Mouse (Mus musculus): ENCODE measurements around the gene Sfmbt2.
"Not testable (repeated sequence)": the region's sequence is repeated elsewhere in the genome, so short reads cannot be mapped to it uniquely, and the experiment has no call there.

Gene Sfmbt2

GRCm38 (mm10) chr2:10370176-10370575 lies at the start of gene Sfmbt2:
Gene Sfmbt2, plus strand, starts transcription at chr2:10370510.
- DNase-seq (ENCODE audit: low spot score), result no peak

- DNase-seq (ENCODE audit: low spot score), result no peak
These were observed 49.2 kb upstream of the Sfmbt2 start for GRCm38 (mm10) chr2:10321093-10321492.

- no peak for DNase-seq (ENCODE audit: low spot score)
These were observed 47.1 kb upstream of the Sfmbt2 start for GRCm38 (mm10) chr2:10323173-10323572.

- DNase-seq (ENCODE audit: low spot score), result no peak
These were observed 45.3 kb upstream of the Sfmbt2 start for GRCm38 (mm10) chr2:10324980-10325379.

- no peak for DNase-seq (ENCODE audit: low spot score)
These were observed 40.1 kb upstream of the Sfmbt2 start for GRCm38 (mm10) chr2:10330216-10330615.

- no peak for DNase-seq (ENCODE audit: low spot score)
These were observed 36.0 kb upstream of the Sfmbt2 start for GRCm38 (mm10) chr2:10334299-10334698.

GRCm38 (mm10) chr2:10335037-10335608 lies 35.2 kb upstream of the Sfmbt2 start:
- DNase-seq (ENCODE audit: low spot score), result no peak

- DNase-seq (ENCODE audit: low spot score), result no peak
These were observed 30.3 kb upstream of the Sfmbt2 start for GRCm38 (mm10) chr2:10340022-10340421.

- DNase-seq (ENCODE audit: low spot score), result peak; percentile 16
These were observed 26.8 kb upstream of the Sfmbt2 start for GRCm38 (mm10) chr2:10343523-10343922.

GRCm38 (mm10) chr2:10344073-10344472 lies 26.2 kb upstream of the Sfmbt2 start:
- DNase-seq (ENCODE audit: low spot score), result not testable (repeated sequence)

GRCm38 (mm10) chr2:10347193-10347592 lies 23.1 kb upstream of the Sfmbt2 start:
- DNase-seq (ENCODE audit: low spot score), result no peak

GRCm38 (mm10) chr2:10348036-10348435 lies 22.3 kb upstream of the Sfmbt2 start:
- no peak for DNase-seq (ENCODE audit: low spot score)

- DNase-seq (ENCODE audit: low spot score), result no peak
These were observed 20.0 kb upstream of the Sfmbt2 start for GRCm38 (mm10) chr2:10350266-10350810.

GRCm38 (mm10) chr2:10351125-10351524 lies 19.2 kb upstream of the Sfmbt2 start:
- no peak for DNase-seq (ENCODE audit: low spot score)

- no peak for DNase-seq (ENCODE audit: low spot score)
These were observed 17.4 kb upstream of the Sfmbt2 start for GRCm38 (mm10) chr2:10352887-10353286.

GRCm38 (mm10) chr2:10353889-10354288 lies 16.4 kb upstream of the Sfmbt2 start:
- DNase-seq (ENCODE audit: low spot score), result no peak

- no peak for DNase-seq (ENCODE audit: low spot score)
These were observed 10.4 kb upstream of the Sfmbt2 start for GRCm38 (mm10) chr2:10359861-10360260.

- DNase-seq (ENCODE audit: low spot score), result no peak
These were observed 5.2 kb upstream of the Sfmbt2 start for GRCm38 (mm10) chr2:10365081-10365480.

GRCm38 (mm10) chr2:10366284-10366683 lies 4.0 kb upstream of the Sfmbt2 start:
- DNase-seq (ENCODE audit: low spot score), result no peak

- no peak for DNase-seq (ENCODE audit: low spot score)
These were observed 634 bp upstream of the Sfmbt2 start for GRCm38 (mm10) chr2:10369676-10370075.

- DNase-seq (ENCODE audit: low spot score), result no peak
These were observed 563 bp downstream of the Sfmbt2 start for GRCm38 (mm10) chr2:10370687-10371458.

- DNase-seq (ENCODE audit: low spot score), result no peak
These were observed 1.1 kb downstream of the Sfmbt2 start for GRCm38 (mm10) chr2:10371459-10371817.

- no peak for DNase-seq (ENCODE audit: low spot score)
These were observed 1.6 kb downstream of the Sfmbt2 start for GRCm38 (mm10) chr2:10371899-10372298.

- peak; percentile 65 for DNase-seq (ENCODE audit: low spot score)
These were observed 2.0 kb downstream of the Sfmbt2 start for GRCm38 (mm10) chr2:10372321-10372723.
